Mouse (Mus musculus) intestine, embryonic 15.5 days (tissue): ENCODE measurements around the gene Igtp. TPM values are rescaled to one million over a fixed set of nuclear protein-coding genes. Genes with fewer than 3 reads are reported as not detected.
"Not testable (repeated sequence)": the region's sequence is repeated elsewhere in the genome, so short reads cannot be mapped to it uniquely, and the experiment has no call there.

Source experiments
- ATAC-seq: fragments of 200-750 bp; cut with Nextera tagmentation; 2 replicates; pipeline ENCODE4 v1.8.0; 2017; ENCODE audit warnings: moderate TSS enrichment, moderate library complexity
- H3K27ac ChIP-seq: fragments of 300-500 bp; sonication (generic); 2 replicates; pipeline ENCODE4 v1.5.1; 2015; ENCODE audit warnings: mild to moderate bottlenecking, inconsistent platforms
- H3K27me3 ChIP-seq: fragments of 300-500 bp; sonication (generic); replicated peaks from 2 replicates; pipeline ENCODE4 v1.6.1; 2015; ENCODE audit warnings: inconsistent platforms
- H3K36me3 ChIP-seq: fragments of 300-500 bp; sonication (generic); 2 replicates; pipeline ENCODE4 v1.6.1; 2015; ENCODE audit warnings: inconsistent platforms
- H3K4me1 ChIP-seq: fragments of 300-500 bp; sonication (generic); replicated peaks from 2 replicates; pipeline ENCODE4 v1.6.1; 2015; ENCODE audit warnings: inconsistent platforms
- H3K4me2 ChIP-seq: fragments of 300-500 bp; sonication (generic); replicated peaks from 2 replicates; pipeline ENCODE4 v1.6.1; 2015; ENCODE audit warnings: mild to moderate bottlenecking, inconsistent platforms
- H3K4me3 ChIP-seq: fragments of 300-500 bp; sonication (generic); replicated peaks from 2 replicates; pipeline ENCODE4 v1.5.1; 2015; ENCODE audit warnings: inconsistent platforms
- H3K9ac ChIP-seq: fragments of 300-500 bp; sonication (generic); 2 replicates; pipeline ENCODE4 v1.6.1; 2015; ENCODE audit warnings: inconsistent platforms
- H3K9me3 ChIP-seq: fragments of 300-500 bp; sonication (generic); 2 replicates; pipeline ENCODE4 v1.6.1; 2016; ENCODE audit warnings: inconsistent platforms
- WGBS: fragments of 180-500 bp; shearing (Covaris S2); methylation state at CpG from one replicate; pipeline ENCODE4 v1.1.7; 2015; 5-methylcytosine and 5-hydroxymethylcytosine counted together
- polyA plus RNA-seq: library from polyadenylated mRNA; unstranded; fragments of >200 nt; fragmentation: Nextera tagmentation; extraction: Ambion mirVana; gene quantifications from 2 replicates; pipeline ENCODE4 v1.2.1, GENCODE M21; 2015

Gene Igtp
- polyA plus RNA-seq, 1 experiment from 2014 or later, result 5.6 TPM

DNA sequence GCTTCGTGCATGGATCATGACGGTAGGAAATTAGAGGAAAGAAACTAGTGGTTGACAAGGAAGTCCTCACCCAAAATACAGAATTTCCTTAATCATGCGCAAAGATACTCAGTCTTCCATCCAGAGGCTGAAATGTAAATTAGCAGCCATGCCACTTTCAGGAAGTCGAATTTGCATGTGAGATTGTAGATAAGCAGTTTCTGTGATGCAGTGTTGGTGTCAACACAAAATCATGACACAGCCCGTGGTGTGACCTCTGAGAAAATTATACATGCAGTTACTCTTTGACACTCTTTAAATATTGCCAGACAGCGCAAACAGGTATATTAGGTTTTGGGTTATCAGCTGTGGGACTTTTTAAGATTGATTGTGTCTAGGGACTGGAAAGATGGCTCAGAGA lies 9.7 kb upstream of the Igtp start:
- H3K4me2 ChIP-seq, result no peak overlapping the region
- no peaks in the 10 kb centered on the region for H3K27me3 ChIP-seq
- H3K36me3 ChIP-seq, result no peaks in the 10 kb centered on the region
- ATAC-seq, result no peak
- no peak overlapping the region for H3K4me3 ChIP-seq
- H3K9ac ChIP-seq, result no peak overlapping the region
- WGBS, result 88% methylated on average over 6 of the region's 6 CpGs
- 0 out of 2 replicates have a peak, but pooled peaks cover 3% of the 10 kb centered on the region for H3K4me1 ChIP-seq
- H3K27ac ChIP-seq, result no peak overlapping the region
- H3K9me3 ChIP-seq, result no peaks in the 10 kb centered on the region

DNA sequence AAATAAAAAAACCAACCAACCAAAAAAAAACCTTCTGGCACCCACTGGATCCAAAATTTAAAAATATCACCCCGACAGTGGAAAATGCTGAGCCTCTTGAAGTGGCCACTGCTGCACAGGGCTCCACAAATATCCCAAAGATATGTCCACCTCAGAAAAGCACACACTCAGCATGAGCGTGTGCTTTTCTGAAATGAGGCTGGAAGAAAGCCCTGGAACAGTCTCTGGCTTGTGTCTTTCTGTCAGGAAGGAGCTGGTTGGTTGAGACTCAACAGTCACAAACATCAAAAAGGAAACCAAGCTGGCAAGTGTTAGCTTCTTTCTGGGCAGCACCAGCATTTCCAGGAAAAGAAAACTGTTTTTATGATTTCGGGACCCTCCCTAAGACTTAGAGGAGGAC lies 6.0 kb upstream of the Igtp start:
- no peaks in the 10 kb centered on the region for H3K9me3 ChIP-seq
- H3K27ac ChIP-seq, result no peak overlapping the region
- no peak overlapping the region for H3K4me2 ChIP-seq
- H3K36me3 ChIP-seq, result no peaks in the 10 kb centered on the region
- H3K4me1 ChIP-seq, result 0 out of 2 replicates have a peak, but pooled peaks cover 3% of the 10 kb centered on the region
- ATAC-seq, result no peak
- no peak overlapping the region for H3K9ac ChIP-seq
- no peak overlapping the region for H3K4me3 ChIP-seq
- 30% methylated on average over 3 of the region's 3 CpGs for WGBS
- no peaks in the 10 kb centered on the region for H3K27me3 ChIP-seq

DNA sequence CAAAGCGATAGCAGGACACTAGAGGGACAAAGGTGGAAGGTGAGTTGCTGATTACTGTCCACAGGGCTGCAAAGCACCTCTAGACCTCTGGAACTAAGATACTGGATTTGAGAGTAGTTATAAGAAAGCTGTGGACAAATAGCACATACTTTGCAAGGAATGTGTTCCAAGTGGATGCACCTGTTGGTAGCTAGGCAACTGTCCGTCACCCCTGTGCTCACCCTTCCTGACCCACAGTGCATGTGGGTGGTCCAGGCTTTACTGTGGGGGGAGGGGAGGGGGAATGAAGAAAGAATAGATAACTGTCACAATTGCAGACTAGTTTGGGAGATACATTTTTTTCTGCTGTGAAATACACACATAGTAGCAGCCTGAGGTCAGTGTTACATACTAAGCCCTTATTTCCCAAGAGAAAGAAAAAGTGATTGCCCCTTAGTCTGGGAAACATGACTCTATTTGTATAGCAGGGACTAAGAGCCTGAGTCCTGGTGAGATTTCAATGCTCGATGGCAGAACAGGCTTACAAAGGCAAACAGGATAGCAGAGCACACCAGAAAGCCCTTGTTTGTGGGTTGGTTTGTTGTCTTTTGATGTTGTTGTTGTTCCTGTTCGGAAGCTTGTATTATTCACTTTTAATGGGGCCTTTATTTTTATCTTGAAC lies 5.4 kb upstream of the Igtp start:
- Histone ChIP-seq H3K36me3 (no peaks in the 10 kb centered on the region), H3K9me3 (no peaks in the 10 kb centered on the region), H3K27ac (no peak overlapping the region), H3K9ac (no peak overlapping the region), H3K4me1 (0 out of 2 replicates have a peak, but pooled peaks cover 3% of the 10 kb centered on the region), H3K4me3 (no peak overlapping the region), H3K27me3 (no peaks in the 10 kb centered on the region), H3K4me2 (no peak overlapping the region)
- ATAC-seq, result no peak
- WGBS, result 45% methylated on average over 4 of the region's 4 CpGs

DNA sequence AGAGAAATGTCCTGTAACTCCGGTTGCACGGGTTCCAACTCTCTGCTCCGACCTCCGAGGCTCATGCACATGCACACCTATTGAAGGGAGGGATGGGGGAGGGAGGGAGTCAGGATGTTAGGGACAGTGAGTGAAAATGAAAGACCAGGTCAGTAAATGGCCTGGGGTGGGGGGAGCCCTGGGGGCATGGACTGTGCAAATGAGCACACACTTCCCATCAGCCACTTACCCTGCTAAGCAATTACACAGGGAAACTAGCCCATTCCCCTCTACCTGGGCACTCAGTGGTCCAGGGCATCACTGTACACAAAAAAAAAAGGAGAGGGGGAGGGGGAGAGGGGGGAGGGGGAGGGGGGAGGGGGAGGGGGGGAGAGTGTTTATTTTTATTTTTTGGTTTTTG lies 693 bp upstream of the Igtp start:
- Histone ChIP-seq H3K4me1 (0 out of 2 replicates have a peak, but pooled peaks cover 5% of the 10 kb centered on the region), H3K27me3 (no peaks in the 10 kb centered on the region), H3K4me2 (peak overlapping the region; percentile 79), H3K9ac (peak overlapping the region; percentile 64; the same call in 1 of the 2 replicates), H3K9me3 (no peaks in the 10 kb centered on the region), H3K36me3 (no peaks in the 10 kb centered on the region), H3K4me3 (peak overlapping the region; percentile 56), H3K27ac (no peak overlapping the region)
- no peak for ATAC-seq
- 86% methylated on average over 4 of the region's 4 CpGs for WGBS

DNA sequence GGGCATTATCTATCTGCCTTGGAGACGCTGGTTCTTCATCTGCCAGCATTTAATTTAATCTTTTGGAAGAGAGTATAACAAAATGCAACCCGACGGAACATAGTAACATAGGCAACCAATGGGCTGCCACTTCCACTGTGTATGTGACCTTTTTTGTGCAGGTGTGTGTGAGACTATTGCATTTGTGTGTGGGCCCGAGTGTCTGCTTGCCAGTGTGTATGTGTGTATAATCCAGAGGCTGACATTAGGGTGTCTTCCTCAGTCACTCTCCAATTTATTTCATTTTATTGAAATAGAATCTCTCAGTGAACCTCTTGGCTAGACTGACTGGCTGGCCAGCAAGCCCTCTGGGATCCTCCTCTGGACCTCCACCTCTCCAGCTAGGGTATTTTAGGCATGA lies 870 bp downstream of the Igtp start:
- Histone ChIP-seq H3K4me2 (0 out of 2 replicates have a peak overlapping the region, but pooled peaks have one; percentile 4), H3K4me3 (0 out of 2 replicates have a peak overlapping the region, but pooled peaks have one; percentile 4)
- ATAC-seq, result no peak

DNA sequence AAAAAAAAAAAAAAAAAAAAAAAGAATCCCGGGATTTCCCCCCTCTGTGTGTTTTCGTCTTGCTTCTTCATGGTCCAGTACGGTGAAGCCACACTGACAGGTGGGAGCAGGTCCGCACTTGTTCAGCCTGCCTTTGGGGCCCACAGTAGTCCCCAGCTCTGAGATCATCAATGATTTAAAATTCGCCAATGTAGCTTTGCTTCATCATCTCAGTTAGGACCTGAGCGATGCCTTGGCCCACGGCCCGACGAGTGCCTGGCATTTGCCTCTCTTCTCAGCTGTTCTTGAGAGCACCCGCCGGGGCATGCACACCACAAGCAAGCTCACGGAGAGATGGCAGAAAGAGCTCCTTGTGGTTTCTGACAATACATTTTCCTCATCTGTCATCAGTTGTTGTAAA lies 1.7 kb downstream of the Igtp start:
- no peaks in the 10 kb centered on the region for H3K36me3 ChIP-seq
- no peak for ATAC-seq
- no peaks in the 10 kb centered on the region for H3K27me3 ChIP-seq
- H3K4me1 ChIP-seq, result 0 out of 2 replicates have a peak, but pooled peaks cover 2% of the 10 kb centered on the region
- H3K9ac ChIP-seq, result no peak overlapping the region
- WGBS, result 83% methylated on average over 12 of the region's 12 CpGs
- H3K9me3 ChIP-seq, result no peaks in the 10 kb centered on the region
- no peak overlapping the region for H3K27ac ChIP-seq
- H3K4me3 ChIP-seq, result no peak overlapping the region
- H3K4me2 ChIP-seq, result no peak overlapping the region

More for the DNA sequence above, 870 bp downstream of the Igtp start:
- Histone ChIP-seq H3K4me1 (0 out of 2 replicates have a peak, but pooled peaks cover 2% of the 10 kb centered on the region), H3K36me3 (no peaks in the 10 kb centered on the region), H3K9me3 (no peaks in the 10 kb centered on the region), H3K9ac (no peak overlapping the region), H3K27ac (no peak overlapping the region), H3K27me3 (no peaks in the 10 kb centered on the region)
- 84% methylated on average over 4 of the region's 4 CpGs for WGBS

DNA sequence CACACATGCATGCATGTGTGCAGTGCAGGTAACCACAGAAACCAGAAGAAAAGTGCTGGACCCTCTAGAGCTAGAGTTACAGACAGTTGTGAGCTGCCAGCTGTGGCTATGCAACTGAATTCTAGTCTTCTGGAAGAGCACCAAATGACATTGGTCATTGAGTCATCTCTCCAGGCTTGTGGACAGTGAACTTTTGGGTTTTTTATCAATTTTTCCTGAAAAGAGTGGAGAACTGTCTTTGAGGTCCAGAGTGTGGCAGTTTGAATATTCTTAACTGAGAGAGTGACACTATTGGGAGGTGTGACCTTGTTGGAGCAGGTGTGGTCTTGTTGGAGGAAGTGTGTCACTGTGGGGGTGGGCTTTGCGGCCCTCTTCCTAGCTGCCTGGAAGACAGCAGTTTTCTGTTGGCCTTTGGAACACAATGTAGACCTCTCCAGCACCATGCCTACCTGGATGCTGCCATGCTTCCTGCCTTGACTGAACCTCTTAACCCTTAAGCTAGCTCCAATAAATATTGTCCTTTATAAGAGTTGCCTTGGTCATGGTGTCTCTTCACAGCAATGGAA lies 11.0 kb downstream of the Igtp start:
- Histone ChIP-seq H3K27ac (no peak overlapping the region), H3K4me2 (no peak overlapping the region), H3K9me3 (no peaks in the 10 kb centered on the region), H3K4me3 (no peak overlapping the region), H3K27me3 (no peaks in the 10 kb centered on the region), H3K4me1 (no peaks in the 10 kb centered on the region), H3K36me3 (0 out of 2 replicates have a peak, but pooled peaks cover 2% of the 10 kb centered on the region), H3K9ac (no peak overlapping the region)
- no peak for ATAC-seq
- WGBS, result 85% methylated on average over 1 of the region's 1 CpGs

DNA sequence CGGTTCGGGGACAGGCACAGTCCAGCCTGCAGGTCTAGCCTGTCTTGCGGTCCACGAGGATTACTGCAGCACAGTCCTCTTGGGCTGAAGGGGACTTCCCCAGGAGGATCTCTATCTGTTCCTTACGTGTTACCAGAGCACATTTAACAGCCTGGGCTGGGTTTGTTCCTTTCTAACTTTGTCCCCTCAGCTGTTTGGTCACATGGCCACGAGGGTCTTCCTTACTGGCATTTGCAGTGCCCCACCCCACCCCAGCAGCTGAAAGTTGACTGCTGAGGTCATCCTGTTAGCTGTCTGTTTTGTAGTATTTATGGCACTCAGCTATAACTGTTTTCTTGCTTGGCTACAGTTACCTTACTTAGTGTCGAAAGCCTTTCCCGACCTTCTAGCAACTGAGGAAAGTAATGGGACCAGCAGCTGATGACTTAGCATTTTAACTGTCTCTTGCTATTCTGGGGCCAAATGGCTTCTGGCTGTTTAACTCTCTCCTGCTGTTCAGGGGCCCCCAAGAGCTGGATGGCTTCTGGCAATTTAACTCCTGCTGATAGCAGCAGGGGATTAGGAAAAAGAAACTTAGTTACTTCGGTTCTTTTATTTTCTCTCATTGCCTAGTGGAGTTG lies 11.8 kb downstream of the Igtp start:
- no peak overlapping the region for H3K27ac ChIP-seq
- H3K9me3 ChIP-seq, result no peaks in the 10 kb centered on the region
- no peak overlapping the region for H3K4me3 ChIP-seq
- H3K9ac ChIP-seq, result no peak overlapping the region
- H3K36me3 ChIP-seq, result 0 out of 2 replicates have a peak, but pooled peaks cover 2% of the 10 kb centered on the region
- 0 out of 2 replicates have a peak, but pooled peaks have one; percentile 19 for ATAC-seq
- no peaks in the 10 kb centered on the region for H3K4me1 ChIP-seq
- H3K4me2 ChIP-seq, result no peak overlapping the region
- H3K27me3 ChIP-seq, result no peaks in the 10 kb centered on the region
- 23% methylated on average over 9 of the region's 9 CpGs for WGBS

DNA sequence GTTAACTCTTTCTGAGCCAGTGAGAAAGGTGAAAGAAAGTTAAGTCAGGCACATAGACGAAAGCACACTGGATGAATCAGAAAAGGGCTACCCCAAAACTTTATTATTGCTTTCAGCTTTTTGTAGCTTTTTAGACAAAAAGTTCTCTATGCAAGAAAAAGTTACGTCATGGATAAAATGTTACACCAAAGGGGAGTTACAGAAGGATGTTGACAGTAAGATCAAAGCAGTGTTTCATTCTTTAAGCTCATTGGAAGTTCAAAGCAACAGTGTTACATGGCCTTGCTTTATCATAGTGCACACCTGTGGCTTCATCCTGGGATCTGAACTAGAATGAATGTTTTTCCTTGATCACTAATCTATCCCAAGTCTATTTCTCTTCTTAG lies 12.3 kb downstream of the Igtp start:
- Histone ChIP-seq H3K4me1 (no peaks in the 10 kb centered on the region), H3K27ac (no peak overlapping the region), H3K4me2 (no peak overlapping the region), H3K36me3 (0 out of 2 replicates have a peak, but pooled peaks cover 2% of the 10 kb centered on the region), H3K9ac (no peak overlapping the region), H3K27me3 (no peaks in the 10 kb centered on the region), H3K4me3 (no peak overlapping the region), H3K9me3 (no peaks in the 10 kb centered on the region)
- 32% methylated on average over 2 of the region's 2 CpGs for WGBS
- ATAC-seq, result no peak

DNA sequence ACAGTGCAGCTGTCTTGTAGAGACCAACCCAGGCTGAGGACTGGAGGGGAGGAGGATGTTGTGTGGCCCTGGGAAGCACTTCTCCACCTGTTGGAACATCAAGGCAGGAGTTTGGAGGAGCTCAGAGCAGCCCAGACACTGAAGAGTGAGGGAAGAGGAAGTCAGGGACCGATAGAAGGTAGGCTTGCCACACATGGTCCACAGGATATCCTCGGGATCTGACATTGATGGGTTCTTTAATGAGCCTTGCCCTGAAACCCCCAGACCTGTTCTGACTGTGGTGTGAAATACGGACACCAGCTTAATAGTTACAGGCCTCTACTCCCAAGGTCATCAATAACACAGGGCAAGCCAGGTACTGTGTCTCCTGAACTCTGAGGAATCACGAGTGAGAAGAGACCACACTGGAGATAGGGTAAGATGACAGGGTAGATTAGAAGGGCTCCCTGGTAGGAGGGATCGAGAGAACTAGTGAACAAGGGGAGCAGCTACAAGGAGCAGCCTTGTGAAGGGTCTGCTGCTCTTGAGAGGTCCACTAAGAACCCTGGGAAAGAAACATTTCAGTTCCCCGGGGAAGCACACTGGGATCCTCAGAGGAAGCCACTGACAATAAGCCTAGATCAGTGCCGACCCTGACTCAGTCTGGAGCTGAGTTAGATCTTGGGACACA lies 14.5 kb downstream of the Igtp start:
- Histone ChIP-seq H3K36me3 (no peaks in the 10 kb centered on the region), H3K4me2 (no peak overlapping the region), H3K9me3 (no peaks in the 10 kb centered on the region), H3K27me3 (no peaks in the 10 kb centered on the region), H3K9ac (no peak overlapping the region), H3K4me1 (no peaks in the 10 kb centered on the region), H3K4me3 (no peak overlapping the region), H3K27ac (no peak overlapping the region)
- no peak for ATAC-seq
- WGBS, result 76% methylated on average over 7 of the region's 7 CpGs

DNA sequence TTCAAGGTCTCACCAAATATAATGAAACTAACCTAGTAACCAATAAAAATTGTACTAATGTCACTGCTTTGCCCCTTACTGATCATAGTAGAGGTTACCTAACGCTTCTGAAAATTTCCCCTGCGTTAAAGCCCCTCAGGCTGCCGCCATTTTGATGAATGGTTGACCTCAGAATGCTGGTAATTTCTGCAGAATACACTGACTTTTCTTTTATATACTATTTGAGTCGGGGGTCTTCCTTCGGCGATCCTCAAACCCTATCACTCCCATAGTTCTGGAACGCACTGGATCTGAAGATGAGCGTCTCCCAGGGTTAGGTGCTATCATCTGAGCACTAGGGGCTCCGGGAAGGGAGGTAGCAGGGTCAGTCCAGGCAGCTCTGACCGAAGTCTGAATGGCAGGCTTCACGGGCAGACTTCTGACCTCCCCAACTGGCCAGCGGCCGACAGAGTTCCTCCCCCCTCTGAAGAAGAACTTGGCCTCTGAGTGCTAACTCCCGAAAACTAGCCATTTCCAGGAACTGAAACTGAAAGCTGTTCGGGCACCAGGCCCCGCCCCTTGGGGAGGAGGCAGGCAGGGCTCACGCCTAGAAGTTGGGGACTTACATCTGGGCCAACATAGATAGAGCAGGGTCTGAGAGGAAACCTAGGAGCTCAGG lies 15.2 kb downstream of the Igtp start:
- H3K4me2 ChIP-seq, result peak overlapping the region; percentile 71
- H3K9me3 ChIP-seq, result no peaks in the 10 kb centered on the region
- no peaks in the 10 kb centered on the region for H3K27me3 ChIP-seq
- H3K4me1 ChIP-seq, result no peaks in the 10 kb centered on the region
- no peaks in the 10 kb centered on the region for H3K36me3 ChIP-seq
- 23% methylated on average over 17 of the region's 17 CpGs for WGBS
- peak overlapping the region; percentile 55 for H3K4me3 ChIP-seq
- H3K27ac ChIP-seq, result peak overlapping the region; percentile 40; the same call in 1 of the 2 replicates
- H3K9ac ChIP-seq, result peak overlapping the region; percentile 48; the same call in 1 of the 2 replicates
- ATAC-seq, result peak; percentile 92

DNA sequence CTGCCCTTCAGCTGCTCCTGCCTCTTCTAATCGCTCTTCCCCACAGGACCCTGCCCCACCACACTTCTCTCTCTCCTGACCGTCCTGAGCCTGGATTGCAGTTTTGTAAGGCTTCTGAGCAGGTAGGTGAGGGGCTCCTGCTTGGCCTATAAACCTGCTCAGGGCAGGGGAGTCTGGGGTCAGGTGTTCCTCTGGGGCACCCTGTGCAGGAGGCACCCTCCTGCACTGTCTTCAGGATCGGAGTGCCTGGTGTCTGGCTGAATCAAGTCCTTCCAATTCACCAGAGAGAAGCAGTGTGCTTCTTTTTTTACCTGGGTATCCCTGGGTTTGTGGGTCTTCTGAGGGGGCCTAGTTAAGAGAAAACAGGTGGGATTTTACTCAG lies 15.7 kb downstream of the Igtp start:
- Histone ChIP-seq H3K27ac (0 out of 2 replicates have a peak overlapping the region, but pooled peaks have one; percentile 54), H3K4me3 (peak overlapping the region; percentile 55), H3K4me2 (peak overlapping the region; percentile 71)
- not testable (repeated sequence) for H3K9me3 ChIP-seq, H3K27me3 ChIP-seq, H3K4me1 ChIP-seq, H3K36me3 ChIP-seq, H3K9ac ChIP-seq
- peak; percentile 46; the same call in 1 of the 2 replicates for ATAC-seq
- WGBS, result 0% methylated on average over 2 of the region's 3 CpGs
